Comparison of ENCODE assay signal across 26 mouse cellular contexts in genomic region chr6:83015749-83016148, GRCm38 (mm10). TPM values are rescaled to one million over a fixed set of nuclear protein-coding genes. Genes with fewer than 3 reads are reported as not detected.
DNase-seq lines count a peak whose midpoint lies in the region; ATAC-seq and TF ChIP-seq lines count a peak whose summit lies in the region.
"Had no signal": no experiment of that assay in that cellular context is flagged by ENCODE, and none has a peak within 500 bp of the region (broad histone marks: within the 10 kb centered on the region; RNA-seq: fewer than 3 reads in every experiment).

No protein-coding gene starts in this region.

- H3K9me3 ChIP-seq in CH12.LX (replicated peaks; ENCODE audit: low read length): peaks cover 5% of the 10 kb centered on the region
- no peaks in the 10 kb centered on the region for H3K9me3 ChIP-seq in liver, embryonic 14.5 days (ENCODE audit: control insufficient read depth, low read length)
- no peaks in the 10 kb centered on the region for H3K9me3 ChIP-seq in forebrain, embryonic 13.5 days (replicated peaks)
- no peaks in the 10 kb centered on the region for H3K9me3 ChIP-seq in midbrain, embryonic 10.5 days (replicated peaks)
- H3K9me3 ChIP-seq: embryonic facial prominence, embryonic 13.5 days; heart, embryonic 12.5 days; hindbrain, embryonic 15.5 days had no signal

- TF ChIP-seq EP300 in CH12.LX (IDR thresholded peaks at IDR 0.05; ENCODE audit: low read length): 0 out of 2 replicates have a peak, but pooled peaks have one; percentile 24
- TF ChIP-seq EP300 in liver, embryonic 14.5 days (IDR thresholded peaks at IDR 0.05; ENCODE audit: low read depth): no peak

- WGBS in liver, embryonic 14.5 days (ENCODE audit: insufficient replicate concordance): 65% methylated on average over 2 of the region's 2 CpGs
- 80% methylated on average over 2 of the region's 2 CpGs for WGBS in forebrain, embryonic 13.5 days
- WGBS in midbrain, embryonic 10.5 days: 87% methylated on average over 2 of the region's 2 CpGs

- dilution Hi-C loops in CH12.LX (cut with MboI; ENCODE audit: extremely low pct_ligation_motif_present, extremely low pct_unique_long_range_greater_than_20kb, low sequenced_read_pairs): no loop called here

- peak; percentile 57 for DNase-seq in 3T3-L1 (ENCODE audit: low read depth, low spot score)
- no peak for DNase-seq in CH12.LX (ENCODE audit: extremely low read depth)
- no peak for DNase-seq in liver, embryonic 14.5 days (ENCODE audit: low read depth in 3 of 3, low spot score in 3 of 3)
- DNase-seq in kidney, postnatal 4 days: no peak
- DNase-seq in adrenal gland, adult (ENCODE audit: inconsistent age in 2 of 2, low spot score in 1 of 2): no peak
- DNase-seq in midbrain, embryonic 10.5 days (ENCODE audit: low spot score): no peak
- DNase-seq: adrenal gland, adult 8-10 months; B cell, adult 2 months; cerebellum, adult 8-10 months; embryo, embryonic 11 days; heart, adult 2 months; kidney, adult 11 months; kidney, postnatal 14 days; lung, postnatal 4 days; retina, postnatal 1 day; right cerebral cortex, postnatal 14 days had no signal

- H3K4me3 ChIP-seq in CH12.LX (replicated peaks in 1 of 3; ENCODE audit: low read depth in 2 of 3, low read length in 2 of 3, poor library complexity in 1 of 3): no peak overlapping the region
- H3K4me3 ChIP-seq in embryonic fibroblast, embryonic 13.5 days (ENCODE audit: insufficient read depth, low read length): no peak overlapping the region
- H3K4me3 ChIP-seq in liver, embryonic 14.5 days (ENCODE audit: insufficient read depth in 1 of 2, low read depth in 2 of 2, low read length in 2 of 2): peak overlapping the region; percentile 16 to 48
- H3K4me3 ChIP-seq in forebrain, embryonic 13.5 days: no peak overlapping the region
- no peak overlapping the region for H3K4me3 ChIP-seq in midbrain, embryonic 10.5 days
- H3K4me3 ChIP-seq: embryonic facial prominence, embryonic 13.5 days; heart, adult 2 months; heart, embryonic 12.5 days; hindbrain, embryonic 15.5 days had no signal

- no peak overlapping the region for H3K4me2 ChIP-seq in CH12.LX (ENCODE audit: insufficient read depth, low read depth, poor library complexity, severe bottlenecking)
- peak overlapping the region; percentile 72 for H3K4me2 ChIP-seq in liver, embryonic 14.5 days (ENCODE audit: low read depth)
- H3K4me2 ChIP-seq in forebrain, embryonic 13.5 days: no peak overlapping the region
- H3K4me2 ChIP-seq: embryonic facial prominence, embryonic 13.5 days; heart, embryonic 12.5 days; hindbrain, embryonic 15.5 days had no signal

- no peak overlapping the region for H3K27ac ChIP-seq in CH12.LX (ENCODE audit: insufficient read depth, low read depth)
- peak overlapping the region; percentile 99 for H3K27ac ChIP-seq in embryonic fibroblast, embryonic 13.5 days (ENCODE audit: insufficient read depth, low read length)
- H3K27ac ChIP-seq in liver, embryonic 14.5 days: peak overlapping the region; percentile 97
- no peak overlapping the region for H3K27ac ChIP-seq in forebrain, embryonic 13.5 days
- H3K27ac ChIP-seq in midbrain, embryonic 10.5 days (replicated peaks): no peak overlapping the region
- H3K27ac ChIP-seq: embryonic facial prominence, embryonic 13.5 days; hindbrain, embryonic 15.5 days had no signal

- H3K4me1 ChIP-seq in CH12.LX (ENCODE audit: control insufficient read depth in 1 of 2, insufficient read depth in 2 of 2): peaks cover 2 to 60% of the 10 kb centered on the region in 2 experiments; a peak in 3 of 4 replicates
- peaks cover 17% of the 10 kb centered on the region for H3K4me1 ChIP-seq in embryonic fibroblast, embryonic 13.5 days (ENCODE audit: control insufficient read depth, insufficient read depth, low read length)
- peaks cover 76 to 81% of the 10 kb centered on the region in 2 experiments for H3K4me1 ChIP-seq in liver, embryonic 14.5 days (replicated peaks; ENCODE audit: control insufficient read depth in 2 of 2, insufficient read depth in 2 of 2, low read length in 1 of 2)
- no peaks in the 10 kb centered on the region for H3K4me1 ChIP-seq in forebrain, embryonic 13.5 days
- H3K4me1 ChIP-seq in midbrain, embryonic 10.5 days: no peaks in the 10 kb centered on the region
- H3K4me1 ChIP-seq: hindbrain, embryonic 15.5 days had no signal

- H3K27me3 ChIP-seq in CH12.LX (replicated peaks): no peaks in the 10 kb centered on the region
- H3K27me3 ChIP-seq in liver, embryonic 14.5 days (ENCODE audit: control insufficient read depth, insufficient read depth, low read length): no peaks in the 10 kb centered on the region
- H3K27me3 ChIP-seq in forebrain, embryonic 13.5 days: no peaks in the 10 kb centered on the region
- H3K27me3 ChIP-seq in midbrain, embryonic 10.5 days (ENCODE audit: low read depth, poor library complexity, severe bottlenecking): no peaks in the 10 kb centered on the region
- H3K27me3 ChIP-seq: embryonic facial prominence, embryonic 13.5 days; heart, embryonic 12.5 days; hindbrain, embryonic 15.5 days had no signal

- H3K79me2 ChIP-seq in CH12.LX (replicated peaks; ENCODE audit: control insufficient read depth, extremely low read depth, insufficient read depth, poor library complexity, severe bottlenecking): no peaks in the 10 kb centered on the region

- in situ Hi-C loops in CH12.LX (cut with MboI; ENCODE audit: low pct_ligation_motif_present, low pct_unique_long_range_greater_than_20kb, low sequenced_read_pairs): no loop called here

- no peak for ATAC-seq in liver, embryonic 14.5 days (ENCODE audit: insufficient read depth)
- no peak for ATAC-seq in forebrain, embryonic 13.5 days
- ATAC-seq: forebrain, embryonic 14.5 days; inflammation-experienced regulatory T-cells, adult 6 months; lung, postnatal 0 days; midbrain, embryonic 16.5 days had no signal

- no peak for TF ChIP-seq RAD21 in CH12.LX (IDR thresholded peaks at IDR 0.05; ENCODE audit: low read depth, low read length)

- TF ChIP-seq CTCF in CH12.LX (conservative IDR thresholded peaks at IDR 0.05 in 1 of 2, IDR thresholded peaks at IDR 0.05 in 1 of 2; ENCODE audit: low read depth in 2 of 2, low read length in 2 of 2): no peak
- no peak for TF ChIP-seq CTCF in embryonic fibroblast, embryonic 13.5 days (IDR thresholded peaks at IDR 0.05; ENCODE audit: borderline replicate concordance, insufficient read depth, low read length)
- TF ChIP-seq CTCF in liver, embryonic 14.5 days (IDR thresholded peaks at IDR 0.05; ENCODE audit: low read depth): no peak

- H3K36me3 ChIP-seq in CH12.LX (replicated peaks in 1 of 2; ENCODE audit: control insufficient read depth in 1 of 2, insufficient read depth in 1 of 2, low read length in 1 of 2): no peaks in the 10 kb centered on the region
- H3K36me3 ChIP-seq in liver, embryonic 14.5 days (replicated peaks; ENCODE audit: control insufficient read depth, insufficient read depth, low read depth): no peaks in the 10 kb centered on the region
- no peaks in the 10 kb centered on the region for H3K36me3 ChIP-seq in forebrain, embryonic 13.5 days (ENCODE audit: poor library complexity, severe bottlenecking)
- H3K36me3 ChIP-seq in midbrain, embryonic 10.5 days: no peaks in the 10 kb centered on the region
- H3K36me3 ChIP-seq: embryonic facial prominence, embryonic 13.5 days; G1E; heart, embryonic 12.5 days; hindbrain, embryonic 15.5 days had no signal

- H3K9ac ChIP-seq in CH12.LX (ENCODE audit: insufficient read depth, low read depth): no peak overlapping the region
- H3K9ac ChIP-seq in liver, embryonic 14.5 days (replicated peaks): peak overlapping the region; percentile 65
- no peak overlapping the region for H3K9ac ChIP-seq in forebrain, embryonic 13.5 days
- H3K9ac ChIP-seq: embryonic facial prominence, embryonic 13.5 days; heart, embryonic 12.5 days; hindbrain, embryonic 15.5 days had no signal

- TF ChIP-seq POLR2A in CH12.LX (IDR thresholded peaks at IDR 0.05; ENCODE audit: low read depth, low read length): no peak
- TF ChIP-seq POLR2A in embryonic fibroblast, embryonic 13.5 days (IDR thresholded peaks at IDR 0.05; ENCODE audit: low read depth, low read length): no peak

RNA-seq across cellular contexts. Expression of gene Dok1, which starts 17.5 kb away (rescaled TPM):
- 33.2 and 34.7 TPM in 2 replicates for total RNA-seq in CH12.LX (2012; rRNA removed)
- 21.3 and 21.4 TPM in 2 replicates for total RNA-seq in CH12.LX (2014; rRNA removed)
- polyA plus RNA-seq in CH12.LX (2012; ENCODE audit: insufficient read length, low read depth): 23.8 and 24.6 TPM in 2 replicates
- 37.9 and 56.4 TPM in 2 replicates for polyA plus RNA-seq in embryonic fibroblast, embryonic 13.5 days (2011; ENCODE audit: insufficient read length, low read depth, missing spikeins)
- polyA plus RNA-seq in liver, embryonic 14.5 days (2012; rRNA removed): 13.9 and 14.9 TPM in 2 replicates
- polyA plus RNA-seq in liver, embryonic 14.5 days (2014; fragmentation: Nextera tagmentation; extraction: Ambion mirVana): 12.7 and 15.7 TPM in 2 replicates
- 2.8 and 3.8 TPM in 2 replicates for polyA plus RNA-seq in forebrain, embryonic 13.5 days (2015; fragmentation: Nextera tagmentation; extraction: Ambion mirVana)
- 8.8 and 9.9 TPM in 2 replicates for polyA plus RNA-seq in midbrain, embryonic 10.5 days (2016; fragmentation: Nextera tagmentation; extraction: Ambion mirVana)

RNA-seq across cellular contexts. Expression of gene Loxl3, which starts 18.2 kb away (rescaled TPM):
- total RNA-seq in CH12.LX (2012; rRNA removed) (0.93 and 1.0 TPM in 2 replicates), CH12.LX (2014; rRNA removed) (0.05 TPM in 1 of 2 replicates, not detected in the other)
- polyA plus RNA-seq in CH12.LX (2012; ENCODE audit: insufficient read length, low read depth): 0.74 and 1.0 TPM in 2 replicates
- polyA plus RNA-seq in embryonic fibroblast, embryonic 13.5 days (2011; ENCODE audit: insufficient read length, low read depth, missing spikeins): 124 and 241 TPM in 2 replicates
- 0.92 and 1.6 TPM in 2 replicates for polyA plus RNA-seq in liver, embryonic 14.5 days (2012; rRNA removed)
- 1.1 TPM in 2 replicates for polyA plus RNA-seq in liver, embryonic 14.5 days (2014; fragmentation: Nextera tagmentation; extraction: Ambion mirVana)
- 5.4 and 6.2 TPM in 2 replicates for polyA plus RNA-seq in forebrain, embryonic 13.5 days (2015; fragmentation: Nextera tagmentation; extraction: Ambion mirVana)
- polyA plus RNA-seq in midbrain, embryonic 10.5 days (2016; fragmentation: Nextera tagmentation; extraction: Ambion mirVana): 7.9 and 9.3 TPM in 2 replicates
- polyA plus RNA-seq: inflammation-experienced regulatory T-cells, adult 6 months had no signal

RNA-seq across cellular contexts. Expression of gene Aup1, which starts 38.6 kb away (rescaled TPM):
- 235 and 240 TPM in 2 replicates for total RNA-seq in CH12.LX (2012; rRNA removed)
- total RNA-seq in CH12.LX (2014; rRNA removed): 108 and 119 TPM in 2 replicates
- polyA plus RNA-seq in CH12.LX (2012; ENCODE audit: insufficient read length, low read depth): 284 and 324 TPM in 2 replicates
- polyA plus RNA-seq in embryonic fibroblast, embryonic 13.5 days (2011; ENCODE audit: insufficient read length, low read depth, missing spikeins): 129 and 133 TPM in 2 replicates
- 172 and 269 TPM in 2 replicates for polyA plus RNA-seq in liver, embryonic 14.5 days (2012; rRNA removed)
- 128 and 136 TPM in 2 replicates for polyA plus RNA-seq in liver, embryonic 14.5 days (2014; fragmentation: Nextera tagmentation; extraction: Ambion mirVana)
- 144 and 154 TPM in 2 replicates for polyA plus RNA-seq in forebrain, embryonic 13.5 days (2015; fragmentation: Nextera tagmentation; extraction: Ambion mirVana)
- 162 and 175 TPM in 2 replicates for polyA plus RNA-seq in midbrain, embryonic 10.5 days (2016; fragmentation: Nextera tagmentation; extraction: Ambion mirVana)

RNA-seq across cellular contexts. Expression of gene Htra2, which starts 39.3 kb away (rescaled TPM):
- total RNA-seq in CH12.LX (2012; rRNA removed): 113 and 128 TPM in 2 replicates
- 131 and 137 TPM in 2 replicates for total RNA-seq in CH12.LX (2014; rRNA removed)
- polyA plus RNA-seq in CH12.LX (2012; ENCODE audit: insufficient read length, low read depth): 154 and 185 TPM in 2 replicates
- polyA plus RNA-seq in embryonic fibroblast, embryonic 13.5 days (2011; ENCODE audit: insufficient read length, low read depth, missing spikeins): 56.3 and 60.8 TPM in 2 replicates
- polyA plus RNA-seq in liver, embryonic 14.5 days (2012; rRNA removed): 75.7 and 80.9 TPM in 2 replicates
- 54.3 and 54.9 TPM in 2 replicates for polyA plus RNA-seq in liver, embryonic 14.5 days (2014; fragmentation: Nextera tagmentation; extraction: Ambion mirVana)
- polyA plus RNA-seq in forebrain, embryonic 13.5 days (2015; fragmentation: Nextera tagmentation; extraction: Ambion mirVana): 60.6 and 65.8 TPM in 2 replicates
- polyA plus RNA-seq in midbrain, embryonic 10.5 days (2016; fragmentation: Nextera tagmentation; extraction: Ambion mirVana): 79.7 and 82.7 TPM in 2 replicates

RNA-seq across cellular contexts. Expression of gene Dqx1, which starts 41.9 kb away (rescaled TPM):
- total RNA-seq in CH12.LX (2012; rRNA removed) (2.2 and 2.7 TPM in 2 replicates), CH12.LX (2014; rRNA removed) (0.99 and 1.3 TPM in 2 replicates)
- 2.9 and 3.5 TPM in 2 replicates for polyA plus RNA-seq in CH12.LX (2012; ENCODE audit: insufficient read length, low read depth)
- polyA plus RNA-seq in embryonic fibroblast, embryonic 13.5 days (2011; ENCODE audit: insufficient read length, low read depth, missing spikeins): 0.25 and 0.84 TPM in 2 replicates
- 7.7 and 7.8 TPM in 2 replicates for polyA plus RNA-seq in liver, embryonic 14.5 days (2012; rRNA removed)
- 2.9 and 3.1 TPM in 2 replicates for polyA plus RNA-seq in liver, embryonic 14.5 days (2014; fragmentation: Nextera tagmentation; extraction: Ambion mirVana)
- polyA plus RNA-seq in forebrain, embryonic 13.5 days (2015; fragmentation: Nextera tagmentation; extraction: Ambion mirVana): 0.53 and 0.59 TPM in 2 replicates
- polyA plus RNA-seq in midbrain, embryonic 10.5 days (2016; fragmentation: Nextera tagmentation; extraction: Ambion mirVana): 1.8 and 2.0 TPM in 2 replicates

Comparison
In these comparisons a context has a peak if more than half of its experiments do, and no peak if none do; other contexts are left out.
1. H3K27ac ChIP-seq: peak in embryonic fibroblast, embryonic 13.5 days (single experiment) and liver, embryonic 14.5 days (single experiment); none in CH12.LX (single experiment), forebrain, embryonic 13.5 days (single experiment) and midbrain, embryonic 10.5 days (single experiment).
2. H3K4me3 ChIP-seq: peak in liver, embryonic 14.5 days (2 of 2); none in CH12.LX (0 of 3), embryonic fibroblast, embryonic 13.5 days (single experiment), forebrain, embryonic 13.5 days (single experiment) and midbrain, embryonic 10.5 days (single experiment).
3. RNA of gene Loxl3, which starts 18.2 kb away (polyA plus RNA-seq): 124 to 241 TPM in embryonic fibroblast, embryonic 13.5 days; 7.9 to 9.3 TPM in midbrain, embryonic 10.5 days, 5.4 to 6.2 TPM in forebrain, embryonic 13.5 days, 0.92 to 1.6 TPM in liver, embryonic 14.5 days and 0.74 to 1.0 TPM in CH12.LX; every median in the first group is over 10 times any median in the second.